Mouse (Mus musculus) CD4-positive, CD25-positive, alpha-beta regulatory T cell, adult 2 months (primary cell): ENCODE measurements around the gene Prtg.
A peak's percentile ranks its signal among the peaks of the same experiment; 100 is the strongest.

Experiments used
- DNase-seq: peaks from one replicate; pipeline ENCODE4 v3.0.0-alpha.2; 2012; ENCODE audit warnings: low read depth, low spot score

Prtg gene

GRCm38 (mm10) chr9:72861235-72861634 is 54.6 kb downstream of the Prtg start:
- no peak for DNase-seq

GRCm38 (mm10) chr9:72862186-72862585 is 55.5 kb downstream of the Prtg start:
- no peak for DNase-seq

- no peak for DNase-seq
Measured at GRCm38 (mm10) chr9:72862955-72863354, 56.3 kb downstream of the Prtg start.

GRCm38 (mm10) chr9:72863773-72864172 is 57.1 kb downstream of the Prtg start:
- DNase-seq = no peak

- DNase-seq = no peak
Measured at GRCm38 (mm10) chr9:72867434-72867833, 60.8 kb downstream of the Prtg start.

GRCm38 (mm10) chr9:72868774-72869173 is 62.1 kb downstream of the Prtg start:
- DNase-seq = no peak

- DNase-seq = no peak
Measured at GRCm38 (mm10) chr9:72871506-72872297, 65.0 kb downstream of the Prtg start.

- DNase-seq = no peak
Measured at GRCm38 (mm10) chr9:72872298-72873130, 65.8 kb downstream of the Prtg start.

GRCm38 (mm10) chr9:72875878-72876277 is 69.2 kb downstream of the Prtg start:
- DNase-seq = peak; percentile 6

- no peak for DNase-seq
Measured at GRCm38 (mm10) chr9:72877905-72878304, 71.2 kb downstream of the Prtg start.

- no peak for DNase-seq
Measured at GRCm38 (mm10) chr9:72878656-72879055, 72.0 kb downstream of the Prtg start.

GRCm38 (mm10) chr9:72879601-72880000 is 72.9 kb downstream of the Prtg start:
- no peak for DNase-seq

- no peak for DNase-seq
Measured at GRCm38 (mm10) chr9:72880225-72880960, 73.7 kb downstream of the Prtg start.

- no peak for DNase-seq
Measured at GRCm38 (mm10) chr9:72881026-72881768, 74.5 kb downstream of the Prtg start.

GRCm38 (mm10) chr9:72883940-72884339 is 77.3 kb downstream of the Prtg start:
- peak; percentile 61 for DNase-seq

GRCm38 (mm10) chr9:72889777-72890176 is 83.1 kb downstream of the Prtg start:
- peak; percentile 46 for DNase-seq

- DNase-seq = peak; percentile 38
Measured at GRCm38 (mm10) chr9:72890499-72891085, 83.9 kb downstream of the Prtg start.

GRCm38 (mm10) chr9:72892761-72893160 is 86.1 kb downstream of the Prtg start:
- no peak for DNase-seq

GRCm38 (mm10) chr9:72894796-72895352 is 88.2 kb downstream of the Prtg start:
- no peak for DNase-seq

GRCm38 (mm10) chr9:72902057-72902456 is 95.4 kb downstream of the Prtg start:
- DNase-seq = no peak

- DNase-seq = no peak
Measured at GRCm38 (mm10) chr9:72902611-72903010, 95.9 kb downstream of the Prtg start.
